ENCODE assay signal across 12 mouse cellular contexts in the genomic region with DNA sequence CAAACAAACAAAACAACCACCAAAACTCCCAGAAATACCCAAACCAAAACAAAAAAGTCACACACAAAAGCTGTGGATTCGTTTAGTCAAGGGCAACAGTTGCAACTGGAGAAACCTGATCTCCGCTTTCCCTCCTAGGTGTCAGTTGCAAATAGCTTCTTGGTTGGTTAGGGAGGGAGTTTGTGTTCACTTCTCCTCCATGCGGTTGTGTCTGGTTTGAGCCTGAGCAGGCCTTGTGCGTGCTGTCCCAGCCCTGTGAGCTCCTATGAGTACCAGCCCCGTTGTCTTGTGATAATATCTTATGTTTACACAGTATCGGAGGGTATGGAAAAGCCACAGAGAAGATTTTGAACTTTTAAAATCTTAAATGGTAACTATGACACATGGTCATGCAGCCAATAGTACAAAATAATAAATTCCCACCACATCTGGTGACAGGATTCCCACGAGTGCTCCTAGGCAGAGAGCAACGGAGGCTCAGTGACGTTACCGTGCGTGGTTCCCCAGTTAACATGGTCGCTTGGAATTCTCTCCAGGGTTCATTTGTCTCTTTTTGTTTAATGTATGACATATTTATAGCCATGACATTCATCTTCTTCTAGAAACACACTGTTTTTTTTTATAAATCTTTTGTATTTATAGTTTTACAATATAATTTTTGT. TPM values are rescaled to one million over a fixed set of nuclear protein-coding genes. Genes with fewer than 3 reads are reported as not detected.
DNase-seq lines count a peak whose midpoint lies in the region; ATAC-seq and TF ChIP-seq lines count a peak whose summit lies in the region.
"Had no signal": no experiment of that assay in that cellular context is flagged by ENCODE, and none has a peak within 500 bp of the region (broad histone marks: within the 10 kb centered on the region; RNA-seq: fewer than 3 reads in every experiment).

No protein-coding gene starts in this region.

- peak; percentile 76 for ATAC-seq in lung, postnatal 0 days
- ATAC-seq in kidney, embryonic 15.5 days (replicated peaks; ENCODE audit: low FRiP score): peak; percentile 84

- H3K27me3 ChIP-seq in lung, postnatal 0 days (replicated peaks; ENCODE audit: insufficient read depth, low read length): no peaks in the 10 kb centered on the region
- H3K27me3 ChIP-seq in kidney, embryonic 15.5 days: no peaks in the 10 kb centered on the region
- H3K27me3 ChIP-seq: heart, embryonic 12.5 days had no signal

- no peak overlapping the region for H3K4me3 ChIP-seq in gastrocnemius, adult 2 months
- no peak overlapping the region for H3K4me3 ChIP-seq in lung, postnatal 0 days (ENCODE audit: low read depth, low read length)
- H3K4me3 ChIP-seq in kidney, embryonic 15.5 days (replicated peaks): no peak overlapping the region
- H3K4me3 ChIP-seq: forebrain, embryonic 10.5 days; heart, embryonic 12.5 days had no signal

- no peak for TF ChIP-seq EP300 in lung, postnatal 0 days (IDR thresholded peaks at IDR 0.05)

- H3K27ac ChIP-seq in gastrocnemius, adult 2 months: peak overlapping the region; percentile 43; the same call in 1 of the 2 replicates
- H3K27ac ChIP-seq in lung, postnatal 0 days (ENCODE audit: low read length): peak overlapping the region; percentile 57; the same call in 1 of the 2 replicates
- peak overlapping the region; percentile 50 for H3K27ac ChIP-seq in kidney, embryonic 15.5 days
- H3K27ac ChIP-seq: forebrain, embryonic 10.5 days had no signal

- no peaks in the 10 kb centered on the region; the same call in 1 of the 2 replicates for H3K36me3 ChIP-seq in lung, postnatal 0 days (ENCODE audit: insufficient read depth, low read length)
- H3K36me3 ChIP-seq in kidney, embryonic 15.5 days: peaks cover 47% of the 10 kb centered on the region

- no peak for DNase-seq in gastrocnemius, adult 2 months
- no peak for DNase-seq in gastrocnemius, postnatal 4 days (ENCODE audit: low spot score in 2 of 2)
- peak; percentile 43 for DNase-seq in lung, postnatal 0 days (ENCODE audit: low spot score)
- no peak for DNase-seq in lung, adult 18-20 months
- no peak for DNase-seq in layer of hippocampus, adult 18-20 months (ENCODE audit: low spot score in 2 of 2)
- DNase-seq in yolk sac, embryonic 10.5 days (ENCODE audit: low spot score): no peak
- no peak for DNase-seq in adrenal gland, postnatal 25 days
- DNase-seq: adrenal gland, adult 2 months; B cell, adult 2 months had no signal

- H3K9me3 ChIP-seq in lung, postnatal 0 days (ENCODE audit: low read length): no peaks in the 10 kb centered on the region
- no peaks in the 10 kb centered on the region for H3K9me3 ChIP-seq in kidney, embryonic 15.5 days (replicated peaks)
- H3K9me3 ChIP-seq: forebrain, embryonic 10.5 days; heart, embryonic 12.5 days had no signal

- TF ChIP-seq CTCF in gastrocnemius, adult 2 months (IDR thresholded peaks at IDR 0.05): no peak
- TF ChIP-seq CTCF in lung, postnatal 0 days (IDR thresholded peaks at IDR 0.05): no peak

- H3K4me1 ChIP-seq in lung, postnatal 0 days (ENCODE audit: insufficient read depth, low read depth, low read length): no peaks in the 10 kb centered on the region
- peaks cover 15% of the 10 kb centered on the region for H3K4me1 ChIP-seq in kidney, embryonic 15.5 days
- H3K4me1 ChIP-seq: forebrain, embryonic 10.5 days had no signal

- intact Hi-C loops in gastrocnemius, adult 2 months (cut with DNase I): loop anchor here (10.0 kb wide), 1 partner anchor 967 kb away; no protein-coding TSS in a partner anchor

- WGBS in lung, postnatal 0 days: 53% methylated on average over 12 of the region's 12 CpGs
- 22% methylated on average over 12 of the region's 12 CpGs for WGBS in kidney, embryonic 15.5 days

- no peak overlapping the region for H3K4me2 ChIP-seq in lung, postnatal 0 days (replicated peaks; ENCODE audit: low read depth, low read length)
- H3K4me2 ChIP-seq in kidney, embryonic 15.5 days: no peak overlapping the region
- H3K4me2 ChIP-seq: heart, embryonic 12.5 days had no signal

- no peak overlapping the region for H3K9ac ChIP-seq in lung, postnatal 0 days (replicated peaks; ENCODE audit: low read depth)
- no peak overlapping the region for H3K9ac ChIP-seq in kidney, embryonic 15.5 days
- H3K9ac ChIP-seq: heart, embryonic 12.5 days had no signal

RNA-seq across cellular contexts. Expression of gene Atrnl1, which starts 46.7 kb away (rescaled TPM):
- total RNA-seq in gastrocnemius, adult 2 months (2021): 1 to 10 TPM; 7.1 to 8.0 TPM
- total RNA-seq in gastrocnemius, postnatal 4 days (2021): 10 to 100 TPM; 24.4 to 26.6 TPM
- 4.5 and 5.2 TPM in 2 replicates for polyA plus RNA-seq in lung, postnatal 0 days (2015; fragmentation: Nextera tagmentation; extraction: Ambion mirVana)
- 9.2 and 9.7 TPM in 2 replicates for polyA plus RNA-seq in kidney, embryonic 15.5 days (2015; fragmentation: Nextera tagmentation; extraction: Ambion mirVana)
- 10 to 100 TPM; 64.3 to 71.3 TPM for total RNA-seq in layer of hippocampus, adult 18-20 months (2021)
- 26.9 and 29.3 TPM in 2 replicates for total RNA-seq in adrenal gland, postnatal 25 days (2021)
